Mouse (Mus musculus): Measurements from ENCODE around the gene Cnot3.

GRCm38 (mm10) chr7:3703148-3703878 lies 58.2 kb downstream of the Cnot3 start:
- no peak for TF ChIP-seq POLR2A (IDR thresholded peaks at IDR 0.05; ENCODE audit: borderline replicate concordance, control insufficient read depth, low read depth, low read length)
- TF ChIP-seq CTCF (IDR thresholded peaks at IDR 0.05; ENCODE audit: control insufficient read depth, insufficient read depth, low read length): no peak

Data from bone marrow, adult 2 months (tissue).